Mouse (Mus musculus) embryo, embryonic 11 days (tissue): ENCODE measurements around the gene Gatd1.

Source experiments
- DNase-seq: peaks from one replicate; pipeline ENCODE4 v3.0.0-alpha.2; 2015

The Gatd1 gene

GRCm38 (mm10) chr7:141441460-141441859, 27.5 kb upstream of the Gatd1 start:
- DNase-seq, result no peak

- peak; percentile 76 for DNase-seq
Observed at GRCm38 (mm10) chr7:141440613-141441012, 26.7 kb upstream of the Gatd1 start.

GRCm38 (mm10) chr7:141439811-141440210, 25.9 kb upstream of the Gatd1 start:
- DNase-seq, result no peak

GRCm38 (mm10) chr7:141439140-141439679, 25.3 kb upstream of the Gatd1 start:
- DNase-seq, result no peak

- no peak for DNase-seq
Observed at GRCm38 (mm10) chr7:141438201-141438968, 24.4 kb upstream of the Gatd1 start.

- peak; percentile 94 for DNase-seq
Observed at GRCm38 (mm10) chr7:141437178-141438120, 23.5 kb upstream of the Gatd1 start, which contains the start of gene Slc25a22. Gene Slc25a22 (minus strand): TSS chr7:141437892.

GRCm38 (mm10) chr7:141436523-141436892, 22.6 kb upstream of the Gatd1 start:
- no peak for DNase-seq

- no peak for DNase-seq
Observed at GRCm38 (mm10) chr7:141435856-141436522, 22.1 kb upstream of the Gatd1 start.

GRCm38 (mm10) chr7:141435129-141435855, 21.4 kb upstream of the Gatd1 start:
- DNase-seq, result peak; percentile 68

- peak; percentile 73 for DNase-seq
Observed at GRCm38 (mm10) chr7:141434464-141434863, 20.5 kb upstream of the Gatd1 start.

GRCm38 (mm10) chr7:141433517-141434400, 19.8 kb upstream of the Gatd1 start:
- no peak for DNase-seq

- no peak for DNase-seq
Observed at GRCm38 (mm10) chr7:141432741-141433516, 19.0 kb upstream of the Gatd1 start.

GRCm38 (mm10) chr7:141432186-141432611, 18.3 kb upstream of the Gatd1 start:
- DNase-seq, result no peak

GRCm38 (mm10) chr7:141431434-141432185, 17.7 kb upstream of the Gatd1 start:
- DNase-seq, result no peak

GRCm38 (mm10) chr7:141430585-141431240, 16.8 kb upstream of the Gatd1 start:
- no peak for DNase-seq

GRCm38 (mm10) chr7:141429840-141430584, 16.1 kb upstream of the Gatd1 start:
- no peak for DNase-seq

- peak; percentile 90 for DNase-seq
Observed at GRCm38 (mm10) chr7:141429310-141429709, 15.4 kb upstream of the Gatd1 start, which contains the start of gene Cend1. Gene Cend1 (minus strand): TSS chr7:141429491.

GRCm38 (mm10) chr7:141428701-141429100, 14.8 kb upstream of the Gatd1 start:
- DNase-seq, result no peak
